Mouse (Mus musculus) left cerebral cortex, postnatal 10 days (tissue): ENCODE results near the gene Tuba8. TPM values are rescaled to one million over a fixed set of nuclear protein-coding genes. Genes with fewer than 3 reads are reported as not detected.

ENCODE experiments used
- DNase-seq, 2 experiments: peaks; one replicate each; pipeline ENCODE4 v3.0.0; 2021 to 2022; ENCODE audit warnings: low spot score in 2 of 2, mixed read lengths in 1 of 2; ENCODE audit errors: extremely low spot score in 1 of 2
- intact Hi-C: fragments of 180-260 bp; cut with DNase I; formaldehyde crosslinking; loops from one replicate; pipeline ENCODE4 v1.15.1; 2025
- total RNA-seq, 2 experiments: library from RNA; stranded (reverse); gene quantifications; 2 replicates each; pipeline ENCODE4 v1.2.3; 2021

Gene Tuba8
- total RNA-seq, 2 experiments from 2014 or later: 2.8 TPM

DNA sequence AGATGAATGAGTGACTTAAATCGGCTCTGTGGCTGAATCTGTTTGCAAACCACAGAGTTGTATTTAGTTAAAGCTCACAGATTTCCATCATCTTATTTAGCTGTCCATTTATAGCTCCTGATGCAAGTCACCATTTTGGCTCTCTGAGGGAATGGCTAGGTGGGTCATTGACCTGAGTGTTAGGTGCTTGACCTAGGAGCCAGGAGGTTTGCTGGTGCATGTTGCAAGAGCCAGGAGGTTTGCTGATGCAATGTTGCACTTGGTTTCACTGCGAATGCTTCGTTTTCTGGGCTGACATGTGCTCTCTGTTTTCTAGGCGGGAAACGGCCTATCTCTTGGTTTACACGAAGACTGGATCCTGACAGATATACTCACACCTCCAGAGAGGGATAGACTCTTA, 59.7 kb downstream of the Tuba8 start:
- no peak for DNase-seq
- intact Hi-C loops: loop anchor here (5.0 kb wide), 1 partner anchor 262 kb away; no protein-coding TSS in a partner anchor

GRCm38 (mm10) chr6:121271707-121272074, 61.2 kb downstream of the Tuba8 start:
- intact Hi-C loops: loop anchor here (5.0 kb wide), 1 partner anchor 261 kb away; no protein-coding TSS in a partner anchor
- DNase-seq: no peak

DNA sequence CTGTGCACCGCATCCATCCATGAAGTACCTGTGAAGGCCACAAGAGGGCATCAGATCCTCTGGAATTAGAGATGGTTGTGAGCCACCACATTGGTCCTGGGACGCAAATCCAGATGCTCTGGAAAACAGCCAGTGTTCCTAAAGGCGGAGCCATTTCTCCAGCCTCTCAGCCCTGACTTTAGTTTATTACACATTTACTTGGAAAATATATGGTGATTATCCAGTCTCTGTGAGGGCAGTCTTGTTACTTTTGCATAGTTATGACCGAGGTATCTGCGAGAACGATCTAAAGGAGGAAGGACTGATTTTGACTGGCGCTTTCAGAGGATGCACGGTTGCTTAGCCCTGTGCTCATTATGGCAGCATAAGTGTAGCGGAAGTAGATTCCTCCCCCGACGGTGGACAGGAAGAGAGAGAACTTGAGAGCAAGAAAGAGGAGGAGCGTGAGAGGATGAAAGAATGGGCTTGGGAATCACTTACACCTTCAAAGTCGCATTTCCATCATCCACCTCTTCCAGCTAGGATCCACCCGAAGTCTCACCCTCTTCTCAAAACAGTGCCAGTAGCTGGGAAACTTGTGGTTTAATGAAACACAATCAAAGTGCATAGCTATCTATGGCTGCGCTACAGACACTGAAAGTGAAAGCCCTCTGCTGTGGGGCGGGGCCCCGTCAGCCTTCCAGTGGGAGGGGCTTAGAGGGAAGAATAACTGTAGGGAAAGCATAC, 61.7 kb downstream of the Tuba8 start:
- intact Hi-C loops: loop anchor here (5.0 kb wide), 1 partner anchor 260 kb away; no protein-coding TSS in a partner anchor
- peak; percentile 79 to 81 for DNase-seq

- intact Hi-C loops: loop anchor here (5.0 kb wide), 1 partner anchor 258 kb away; no protein-coding TSS in a partner anchor
- no peak for DNase-seq
Measured at GRCm38 (mm10) chr6:121274356-121274755, 63.9 kb downstream of the Tuba8 start.

Other genes starting within 250 kb of the Tuba8 start
- gene Mical3, start 79.7 kb upstream of the Tuba8 start, total RNA-seq: 100 to 1,000 TPM; 110 to 111 TPM
- 10 to 100 TPM; 13.9 to 15.1 TPM for gene Pex26, start 27.0 kb upstream of the Tuba8 start, total RNA-seq
- under 1 TPM in 1 of 2 experiments, not detected in 1; 0.19 TPM for gene Usp18, start 35.2 kb downstream of the Tuba8 start, total RNA-seq
- gene Slc6a13, start 89.5 kb downstream of the Tuba8 start, total RNA-seq: 10 to 100 TPM; 14.5 to 17.8 TPM
- 1 to 10 TPM; 1.5 to 1.7 TPM for gene Slc6a12, start 132.4 kb downstream of the Tuba8 start, total RNA-seq